Mouse (Mus musculus): ENCODE measurements around the gene Galnt10.

DNA sequence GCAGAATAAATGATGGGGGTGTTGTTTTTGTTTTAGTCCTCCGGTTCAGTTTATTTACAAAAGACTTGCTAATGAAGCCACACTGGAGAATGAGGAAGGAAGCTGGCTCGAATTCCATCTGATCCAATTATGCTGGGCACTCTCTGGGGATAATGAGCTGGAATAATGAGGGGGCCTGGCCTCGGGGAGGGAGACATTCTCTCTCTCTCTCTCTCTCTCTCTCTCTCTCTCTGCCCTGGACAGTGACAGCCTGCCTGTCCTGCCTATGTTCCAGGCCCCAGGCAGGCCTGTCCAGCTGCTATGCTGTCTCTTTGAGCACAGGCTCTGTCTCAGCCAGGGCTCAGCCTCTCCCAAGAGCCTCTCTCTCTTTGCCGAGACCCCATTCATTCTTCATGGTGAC lies 128.7 kb downstream of the Galnt10 start:
- TF ChIP-seq CTCF (IDR thresholded peaks at IDR 0.05; ENCODE audit: extremely low read depth, insufficient read depth, insufficient read length, insufficient replicate concordance) (no peak), POLR2A (IDR thresholded peaks at IDR 0.05; ENCODE audit: low read depth, low read length) (no peak)

All from spleen, adult 2 months (tissue).